Mouse (Mus musculus): ENCODE measurements around the gene 9930111J21Rik1. TPM values are rescaled to one million over a fixed set of nuclear protein-coding genes. Genes with fewer than 3 reads are reported as not detected.
"Not testable (repeated sequence)": the region's sequence is repeated elsewhere in the genome, so short reads cannot be mapped to it uniquely, and the experiment has no call there.

The 9930111J21Rik1 gene
- polyA plus RNA-seq, 1 experiment from 2014 or later, result 0.20 TPM

- not testable (repeated sequence) for ATAC-seq (ENCODE audit: low FRiP score); H3K9ac ChIP-seq (ENCODE audit: low read length)
Observed at GRCm38 (mm10) chr11:48988219-48988618, 9.0 kb upstream of the 9930111J21Rik1 start.

GRCm38 (mm10) chr11:48982848-48983247, 3.6 kb upstream of the 9930111J21Rik1 start:
- H3K27ac ChIP-seq (ENCODE audit: low read depth, low read length); H3K9me3 ChIP-seq (ENCODE audit: control insufficient read depth, low read length); H3K27me3 ChIP-seq (ENCODE audit: control insufficient read depth, insufficient read depth, low read length); H3K4me1 ChIP-seq (ENCODE audit: control insufficient read depth, insufficient read depth, low read length); H3K36me3 ChIP-seq (ENCODE audit: control insufficient read depth, insufficient read depth, low read length); H3K4me3 ChIP-seq (ENCODE audit: low read depth, low read length); ATAC-seq (ENCODE audit: low FRiP score); H3K9ac ChIP-seq (ENCODE audit: low read length); H3K4me2 ChIP-seq; DNase-seq (ENCODE audit: low spot score, missing footprints): not testable (repeated sequence)
- WGBS, result no CpG with 5 or more reads among the region's 3 CpGs

More at GRCm38 (mm10) chr11:48988219-48988618, 9.0 kb upstream of the 9930111J21Rik1 start:
- 69% methylated on average over 2 of the region's 3 CpGs for WGBS
- DNase-seq (ENCODE audit: low spot score, missing footprints); H3K4me1 ChIP-seq (ENCODE audit: control insufficient read depth, insufficient read depth, low read length); H3K27ac ChIP-seq (ENCODE audit: low read depth, low read length); H3K27me3 ChIP-seq (ENCODE audit: control insufficient read depth, insufficient read depth, low read length); H3K36me3 ChIP-seq (ENCODE audit: control insufficient read depth, insufficient read depth, low read length); H3K4me3 ChIP-seq (ENCODE audit: low read depth, low read length); H3K4me2 ChIP-seq; H3K9me3 ChIP-seq (ENCODE audit: control insufficient read depth, low read length): not testable (repeated sequence)

DNA sequence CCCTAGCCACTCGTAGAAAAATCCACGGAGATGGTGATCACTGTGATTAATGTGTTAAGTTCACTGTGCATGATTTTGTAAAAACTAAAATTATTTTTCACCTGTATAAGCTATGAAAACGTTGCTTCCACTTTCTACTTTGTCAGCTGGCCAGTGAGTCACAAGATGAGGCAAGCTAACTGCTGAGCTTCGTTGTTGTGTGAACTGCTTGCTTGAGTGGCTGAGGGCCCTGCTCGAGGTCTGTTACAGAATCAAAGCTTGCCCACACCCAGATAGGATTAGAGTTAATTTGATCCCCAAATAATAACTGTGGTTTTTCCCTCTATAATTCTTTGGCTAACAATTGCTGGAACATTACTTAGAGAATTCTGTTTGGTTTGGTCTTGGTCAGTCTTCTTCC, 854 bp upstream of the 9930111J21Rik1 start:
- not testable (repeated sequence) for H3K36me3 ChIP-seq (ENCODE audit: control insufficient read depth, insufficient read depth, low read length); H3K9ac ChIP-seq (ENCODE audit: low read length); H3K27me3 ChIP-seq (ENCODE audit: control insufficient read depth, insufficient read depth, low read length); H3K27ac ChIP-seq (ENCODE audit: low read depth, low read length); H3K4me1 ChIP-seq (ENCODE audit: control insufficient read depth, insufficient read depth, low read length); H3K4me2 ChIP-seq; H3K4me3 ChIP-seq (ENCODE audit: low read depth, low read length); ATAC-seq (ENCODE audit: low FRiP score); H3K9me3 ChIP-seq (ENCODE audit: control insufficient read depth, low read length); DNase-seq (ENCODE audit: low spot score, missing footprints)
- WGBS, result no CpG with 5 or more reads among the region's 5 CpGs

DNA sequence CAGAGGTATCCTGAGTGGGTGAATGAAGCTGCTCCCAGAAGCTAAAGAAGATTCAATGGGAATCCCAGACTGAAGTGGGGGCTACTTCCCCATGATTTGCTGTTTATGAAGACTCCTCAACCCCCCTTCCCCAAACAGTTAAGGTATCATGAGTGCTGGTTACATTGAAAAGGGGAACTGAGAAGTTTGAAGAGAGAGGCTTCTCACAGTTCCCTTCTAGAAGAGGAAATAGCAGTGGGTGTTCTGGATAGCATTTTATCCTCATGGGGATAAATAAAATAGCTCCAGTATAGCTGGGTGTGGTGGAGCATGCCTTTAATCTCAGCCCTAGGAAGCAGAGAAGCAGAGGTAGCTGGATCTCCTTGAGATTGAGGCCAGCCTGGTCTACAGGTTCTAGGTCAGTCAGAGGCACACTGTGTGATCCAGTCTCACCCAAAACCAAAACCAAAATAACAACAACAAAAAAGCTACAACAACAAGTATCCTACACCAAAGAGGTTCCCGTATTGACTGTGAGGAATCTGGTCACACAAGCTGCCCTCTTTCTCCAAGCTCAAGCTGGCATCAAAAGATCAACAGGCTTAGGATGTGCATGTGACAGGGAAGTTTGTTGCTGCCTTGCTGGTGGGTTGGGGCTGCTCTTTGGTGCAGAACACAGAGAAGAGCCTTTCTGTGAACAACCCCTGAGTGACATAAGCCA, 808 bp downstream of the 9930111J21Rik1 start, which contains the start of gene Olfr56:
TSS of gene Olfr56 (plus strand) at position 650 of the 700 bp plus-strand sequence.
- H3K27ac ChIP-seq (ENCODE audit: low read depth, low read length); H3K9ac ChIP-seq (ENCODE audit: low read length); H3K27me3 ChIP-seq (ENCODE audit: control insufficient read depth, insufficient read depth, low read length); H3K9me3 ChIP-seq (ENCODE audit: control insufficient read depth, low read length); DNase-seq (ENCODE audit: low spot score, missing footprints); H3K4me3 ChIP-seq (ENCODE audit: low read depth, low read length); H3K36me3 ChIP-seq (ENCODE audit: control insufficient read depth, insufficient read depth, low read length); H3K4me2 ChIP-seq; ATAC-seq (ENCODE audit: low FRiP score); H3K4me1 ChIP-seq (ENCODE audit: control insufficient read depth, insufficient read depth, low read length): not testable (repeated sequence)
- WGBS, result no CpG with 5 or more reads among the region's 1 CpGs

DNA sequence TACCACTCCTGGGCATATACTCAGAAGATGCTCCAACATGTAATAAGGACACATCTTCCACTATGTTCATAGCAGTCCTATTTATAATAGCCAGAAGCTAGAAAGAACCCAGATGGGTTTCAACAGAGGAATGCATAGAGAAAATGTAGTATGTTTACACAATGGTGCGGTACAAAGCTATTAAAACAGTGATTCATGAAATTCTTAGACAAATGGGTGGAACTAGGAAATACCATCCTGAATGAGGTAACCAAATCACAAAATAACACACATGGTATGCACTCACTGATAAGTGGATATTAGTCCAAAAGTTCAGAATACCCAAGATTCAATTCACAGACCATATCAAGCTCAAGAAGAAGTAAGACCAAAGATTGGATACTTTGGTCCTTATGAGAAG, 4.5 kb downstream of the 9930111J21Rik1 start:
- not testable (repeated sequence) for ATAC-seq (ENCODE audit: low FRiP score); H3K9me3 ChIP-seq (ENCODE audit: control insufficient read depth, low read length); H3K36me3 ChIP-seq (ENCODE audit: control insufficient read depth, insufficient read depth, low read length); H3K27ac ChIP-seq (ENCODE audit: low read depth, low read length); DNase-seq (ENCODE audit: low spot score, missing footprints); H3K9ac ChIP-seq (ENCODE audit: low read length); H3K4me3 ChIP-seq (ENCODE audit: low read depth, low read length); H3K4me1 ChIP-seq (ENCODE audit: control insufficient read depth, insufficient read depth, low read length); H3K27me3 ChIP-seq (ENCODE audit: control insufficient read depth, insufficient read depth, low read length); H3K4me2 ChIP-seq
- WGBS, result no CpG with 5 or more reads among the region's 1 CpGs

DNA sequence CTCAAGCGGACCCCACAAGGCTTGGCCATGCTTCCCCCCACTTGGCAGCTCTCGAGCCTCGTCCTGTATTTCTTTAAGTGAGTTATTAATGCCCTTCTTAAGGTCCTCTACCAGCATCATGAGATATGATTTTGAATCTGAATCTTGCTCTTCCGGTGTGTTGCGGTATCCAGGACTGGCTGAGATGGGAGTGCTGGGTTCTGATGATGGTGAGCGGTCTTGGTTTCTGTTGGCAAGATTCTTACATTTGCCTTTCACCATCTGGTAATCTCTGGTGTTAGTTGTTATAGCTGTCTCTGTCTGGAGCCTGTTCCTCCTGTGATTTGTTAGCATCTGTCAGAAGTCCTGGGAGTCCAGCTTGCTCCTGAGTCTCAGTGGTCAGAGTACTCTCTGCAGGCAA, 33.1 kb downstream of the 9930111J21Rik1 start, which contains the start of gene Psme2b:
TSS of gene Psme2b (minus strand) at position 101 of the 400 bp plus-strand sequence.
- not testable (repeated sequence) for ATAC-seq (ENCODE audit: low FRiP score)

GRCm38 (mm10) chr11:48939286-48939685, 39.9 kb downstream of the 9930111J21Rik1 start:
- H3K9ac ChIP-seq (ENCODE audit: low read length); H3K36me3 ChIP-seq (ENCODE audit: control insufficient read depth, insufficient read depth, low read length); H3K4me3 ChIP-seq (ENCODE audit: low read depth, low read length); H3K27ac ChIP-seq (ENCODE audit: low read depth, low read length); DNase-seq (ENCODE audit: low spot score, missing footprints); H3K4me1 ChIP-seq (ENCODE audit: control insufficient read depth, insufficient read depth, low read length); H3K27me3 ChIP-seq (ENCODE audit: control insufficient read depth, insufficient read depth, low read length); H3K4me2 ChIP-seq; H3K9me3 ChIP-seq (ENCODE audit: control insufficient read depth, low read length); ATAC-seq (ENCODE audit: low FRiP score): not testable (repeated sequence)

More for the DNA sequence above, 33.1 kb downstream of the 9930111J21Rik1 start, which contains the start of gene Psme2b:
- H3K27me3 ChIP-seq (ENCODE audit: control insufficient read depth, insufficient read depth, low read length); H3K9me3 ChIP-seq (ENCODE audit: control insufficient read depth, low read length); H3K4me2 ChIP-seq; H3K4me1 ChIP-seq (ENCODE audit: control insufficient read depth, insufficient read depth, low read length); DNase-seq (ENCODE audit: low spot score, missing footprints); H3K27ac ChIP-seq (ENCODE audit: low read depth, low read length); H3K9ac ChIP-seq (ENCODE audit: low read length); H3K4me3 ChIP-seq (ENCODE audit: low read depth, low read length); H3K36me3 ChIP-seq (ENCODE audit: control insufficient read depth, insufficient read depth, low read length): not testable (repeated sequence)
- 92% methylated on average over 6 of the region's 6 CpGs for WGBS

DNA sequence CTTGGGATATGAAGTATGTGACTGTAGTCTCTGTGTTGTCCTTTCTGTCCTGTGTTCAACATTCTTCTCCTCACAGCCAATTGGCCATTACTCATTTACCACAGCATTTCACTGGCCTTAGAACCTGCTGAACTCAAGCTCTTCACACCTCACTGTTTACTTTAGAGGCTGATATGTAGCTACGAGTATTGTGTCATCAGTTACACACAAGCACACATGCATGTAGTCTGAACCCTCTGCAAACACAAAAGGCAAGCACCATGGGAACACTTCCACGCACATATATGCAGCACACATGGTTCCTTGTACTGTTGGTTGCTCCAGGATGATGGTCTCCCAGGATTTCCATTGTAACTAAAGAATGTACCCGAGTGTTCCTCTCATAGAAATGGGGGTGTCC, 43.9 kb downstream of the 9930111J21Rik1 start:
- not testable (repeated sequence) for H3K36me3 ChIP-seq (ENCODE audit: control insufficient read depth, insufficient read depth, low read length); ATAC-seq (ENCODE audit: low FRiP score); H3K4me3 ChIP-seq (ENCODE audit: low read depth, low read length); H3K4me2 ChIP-seq; H3K9ac ChIP-seq (ENCODE audit: low read length); H3K9me3 ChIP-seq (ENCODE audit: control insufficient read depth, low read length); H3K27ac ChIP-seq (ENCODE audit: low read depth, low read length); H3K4me1 ChIP-seq (ENCODE audit: control insufficient read depth, insufficient read depth, low read length); DNase-seq (ENCODE audit: low spot score, missing footprints); H3K27me3 ChIP-seq (ENCODE audit: control insufficient read depth, insufficient read depth, low read length)
- WGBS, result no CpG with 5 or more reads among the region's 3 CpGs

DNA sequence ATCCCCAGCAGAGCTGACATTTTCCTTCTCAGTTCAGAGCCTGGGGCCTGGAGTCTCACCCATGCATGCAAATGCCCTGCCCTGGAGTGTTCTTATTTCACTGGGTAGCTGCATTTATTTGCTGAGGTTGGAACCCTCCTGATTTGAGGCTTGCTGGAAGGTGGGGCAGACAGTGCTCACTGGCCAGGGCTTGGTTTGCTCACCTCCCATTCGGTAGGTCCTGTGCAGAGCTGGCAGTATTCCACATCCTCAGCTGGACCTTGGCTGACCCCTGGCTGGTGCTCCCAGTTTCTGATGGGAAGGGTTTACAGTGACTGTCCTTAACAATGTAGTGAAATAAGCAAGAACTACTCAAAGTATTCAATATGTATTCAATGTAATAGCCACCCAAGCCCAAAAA, 45.3 kb downstream of the 9930111J21Rik1 start:
- 100% methylated on average over 1 of the region's 1 CpGs for whole genome bisulfite sequencing
- ATAC-seq (ENCODE audit: low FRiP score); H3K27ac ChIP-seq (ENCODE audit: low read depth, low read length); H3K9me3 ChIP-seq (ENCODE audit: control insufficient read depth, low read length); H3K9ac ChIP-seq (ENCODE audit: low read length); H3K27me3 ChIP-seq (ENCODE audit: control insufficient read depth, insufficient read depth, low read length); H3K36me3 ChIP-seq (ENCODE audit: control insufficient read depth, insufficient read depth, low read length); H3K4me2 ChIP-seq; H3K4me3 ChIP-seq (ENCODE audit: low read depth, low read length); DNase-seq (ENCODE audit: low spot score, missing footprints); H3K4me1 ChIP-seq (ENCODE audit: control insufficient read depth, insufficient read depth, low read length): not testable (repeated sequence)

Data from midbrain, embryonic 11.5 days (tissue).